24 mouse cellular contexts compared by ENCODE assay signal in the genomic region with DNA sequence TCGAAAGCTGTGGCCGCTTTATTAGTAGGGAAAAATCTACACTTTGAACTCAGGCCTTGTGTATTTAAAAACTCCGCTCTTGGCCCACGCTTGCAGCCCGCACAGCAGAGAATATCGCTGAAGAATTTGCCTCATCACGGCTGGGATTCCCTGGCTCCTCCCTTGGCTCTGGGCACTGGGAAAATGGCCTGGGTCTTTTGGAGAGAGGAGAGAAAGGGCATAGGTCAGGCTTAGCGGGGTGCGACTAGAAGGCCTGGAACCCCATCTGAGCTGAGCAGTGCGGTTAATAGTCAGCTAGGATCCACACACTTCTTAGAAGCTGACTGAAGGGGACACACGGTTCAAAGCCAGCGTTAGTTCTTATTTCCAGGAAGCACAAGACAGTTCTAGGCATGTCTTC. TPM values are rescaled to one million over a fixed set of nuclear protein-coding genes. Genes with fewer than 3 reads are reported as not detected.
DNase-seq lines count a peak whose midpoint lies in the region; ATAC-seq lines count a peak whose summit lies in the region.
"Had no signal": no experiment of that assay in that cellular context is flagged by ENCODE, and none has a peak within 500 bp of the region (broad histone marks: within the 10 kb centered on the region; RNA-seq: fewer than 3 reads in every experiment).

No protein-coding gene starts in this region.

- 85% methylated on average over 12 of the region's 12 CpGs for WGBS in kidney, embryonic 14.5 days
- 88% methylated on average over 12 of the region's 12 CpGs for WGBS in forebrain, embryonic 12.5 days

- no peak for ATAC-seq in kidney, embryonic 14.5 days (ENCODE audit: low FRiP score, low TSS enrichment)
- ATAC-seq in forebrain, embryonic 12.5 days (ENCODE audit: low FRiP score): no peak
- ATAC-seq: forebrain, embryonic 14.5 days; forebrain, postnatal 0 days; hindbrain, embryonic 16.5 days; Patski had no signal

- H3K9ac ChIP-seq in kidney, embryonic 14.5 days (ENCODE audit: low read depth, low read length): no peak overlapping the region
- no peak overlapping the region for H3K9ac ChIP-seq in forebrain, embryonic 12.5 days
- H3K9ac ChIP-seq: forebrain, postnatal 0 days; hindbrain, embryonic 13.5 days had no signal

- no peaks in the 10 kb centered on the region for H3K36me3 ChIP-seq in kidney, embryonic 14.5 days (ENCODE audit: control insufficient read depth, insufficient read depth, low read length)
- H3K36me3 ChIP-seq in forebrain, embryonic 12.5 days (replicated peaks): no peaks in the 10 kb centered on the region
- H3K36me3 ChIP-seq: forebrain, embryonic 10.5 days; G1E; hindbrain, embryonic 13.5 days had no signal

- H3K4me1 ChIP-seq in kidney, embryonic 14.5 days (ENCODE audit: control insufficient read depth, insufficient read depth, low read length): no peaks in the 10 kb centered on the region
- peaks cover 21% of the 10 kb centered on the region for H3K4me1 ChIP-seq in forebrain, embryonic 12.5 days

- no peak overlapping the region for H3K4me2 ChIP-seq in kidney, embryonic 14.5 days (replicated peaks; ENCODE audit: low read depth, low read length)
- H3K4me2 ChIP-seq in forebrain, embryonic 12.5 days: no peak overlapping the region
- H3K4me2 ChIP-seq: heart, embryonic 11.5 days; hindbrain, embryonic 13.5 days had no signal

- H3K9me3 ChIP-seq in kidney, embryonic 14.5 days (ENCODE audit: control insufficient read depth, low read length): no peaks in the 10 kb centered on the region
- no peaks in the 10 kb centered on the region for H3K9me3 ChIP-seq in forebrain, embryonic 12.5 days
- H3K9me3 ChIP-seq: forebrain, embryonic 10.5 days; G1E; hindbrain, embryonic 13.5 days had no signal

- peak; percentile 48 for DNase-seq in kidney, adult 18-20 months
- DNase-seq in kidney, postnatal 4 days: no peak
- DNase-seq in kidney, adult 9 months: peak; percentile 58
- DNase-seq in kidney, postnatal 14 days: peak; percentile 17
- peak; percentile 69 for DNase-seq in yolk sac, embryonic 10.5 days (ENCODE audit: low spot score)
- DNase-seq: B cell, adult 2 months; cerebellum, adult 18-20 months; cerebellum, adult 9-10 months; cerebellum, postnatal 14 days; forebrain, postnatal 0 days; gastrocnemius, adult 2 months; gastrocnemius, postnatal 14 days; heart, adult 11 months had no signal

- H3K27me3 ChIP-seq in kidney, embryonic 14.5 days (ENCODE audit: control insufficient read depth, insufficient read depth, low read length): no peaks in the 10 kb centered on the region
- H3K27me3 ChIP-seq in forebrain, embryonic 12.5 days: no peaks in the 10 kb centered on the region
- H3K27me3 ChIP-seq: CH12.LX; hindbrain, embryonic 13.5 days; Patski had no signal

- H3K27ac ChIP-seq in kidney, embryonic 14.5 days (ENCODE audit: low read depth, low read length): no peak overlapping the region
- no peak overlapping the region for H3K27ac ChIP-seq in forebrain, embryonic 12.5 days
- H3K27ac ChIP-seq: forebrain, embryonic 10.5 days; gastrocnemius, adult 2 months; hindbrain, embryonic 13.5 days had no signal

- no peak overlapping the region for H3K4me3 ChIP-seq in kidney, embryonic 14.5 days (ENCODE audit: low read length)
- no peak overlapping the region for H3K4me3 ChIP-seq in forebrain, embryonic 12.5 days (replicated peaks)
- H3K4me3 ChIP-seq: forebrain, embryonic 10.5 days; gastrocnemius, adult 2 months; hindbrain, embryonic 13.5 days had no signal

RNA-seq across cellular contexts. Expression of a gene that starts 7.6 kb away (rescaled TPM):
- 25.6 and 29.1 TPM in 2 replicates for polyA plus RNA-seq in kidney, embryonic 14.5 days (2014; fragmentation: Nextera tagmentation; extraction: Ambion mirVana)
- polyA plus RNA-seq in forebrain, embryonic 12.5 days (2016; fragmentation: Nextera tagmentation; extraction: Ambion mirVana): 23.4 and 23.8 TPM in 2 replicates

RNA-seq across cellular contexts. Expression of a gene that starts 24.8 kb away (rescaled TPM):
- polyA plus RNA-seq in kidney, embryonic 14.5 days (2014; fragmentation: Nextera tagmentation; extraction: Ambion mirVana): 71.8 and 95.3 TPM in 2 replicates
- polyA plus RNA-seq in forebrain, embryonic 12.5 days (2016; fragmentation: Nextera tagmentation; extraction: Ambion mirVana): 78.0 and 79.0 TPM in 2 replicates

RNA-seq across cellular contexts. Expression of a gene that starts 50.9 kb away (rescaled TPM):
- polyA plus RNA-seq in kidney, embryonic 14.5 days (2014; fragmentation: Nextera tagmentation; extraction: Ambion mirVana): 0.14 TPM in 1 of 2 replicates, not detected in the other
- not detected in 2 replicates for polyA plus RNA-seq in forebrain, embryonic 12.5 days (2016; fragmentation: Nextera tagmentation; extraction: Ambion mirVana)
- polyA plus RNA-seq: embryonic facial prominence, embryonic 11.5 days; forebrain, embryonic 10.5 days; forebrain, embryonic 14.5 days; G1E; heart, embryonic 11.5 days had no signal

Comparison
In these comparisons a context has a peak if more than half of its experiments do, and no peak if none do; other contexts are left out.
1. DNase-seq: peak in kidney, adult 18-20 months (single experiment), kidney, adult 9 months (single experiment), kidney, postnatal 14 days (single experiment) and yolk sac, embryonic 10.5 days (single experiment); none in kidney, postnatal 4 days (0 of 2).